Mouse (Mus musculus) limb, embryonic 11.5 days (tissue): ENCODE data around the gene Ruvbl1. TPM values are rescaled to one million over a fixed set of nuclear protein-coding genes. Genes with fewer than 3 reads are reported as not detected.

ENCODE experiments used
- ATAC-seq: fragments of 200-750 bp; cut with Nextera tagmentation; 2 replicates; pipeline ENCODE4 v1.8.0; 2017; ENCODE audit warnings: low read depth; ENCODE audit not compliant: insufficient number of reproducible peaks, low FRiP score, low TSS enrichment
- DNase-seq: peaks from one replicate; pipeline ENCODE4 v3.0.0-alpha.2; 2015; ENCODE audit warnings: low spot score
- H3K27ac ChIP-seq: fragments of 300-500 bp; sonication (generic); replicated peaks from 2 replicates; pipeline ENCODE4 v1.5.1; 2014; ENCODE audit warnings: low read depth, mild to moderate bottlenecking, low read length
- H3K27me3 ChIP-seq: fragments of 300-500 bp; sonication (generic); 2 replicates; pipeline ENCODE4 v1.6.1; 2014; ENCODE audit warnings: mild to moderate bottlenecking, low read length, mixed read lengths; ENCODE audit not compliant: control insufficient read depth, insufficient read depth
- H3K36me3 ChIP-seq: fragments of 300-500 bp; sonication (generic); 2 replicates; pipeline ENCODE4 v1.6.1; 2014; ENCODE audit warnings: mild to moderate bottlenecking, low read length, moderate library complexity, mixed read lengths; ENCODE audit not compliant: control insufficient read depth, insufficient read depth
- H3K4me1 ChIP-seq: fragments of 300-500 bp; sonication (generic); 2 replicates; pipeline ENCODE4 v1.6.1; 2014; ENCODE audit warnings: low read length, mixed read lengths; ENCODE audit not compliant: control insufficient read depth, insufficient read depth
- H3K4me2 ChIP-seq: fragments of 300-500 bp; sonication (generic); 2 replicates; pipeline ENCODE4 v1.6.1; 2014; ENCODE audit warnings: low read depth, mild to moderate bottlenecking, moderate library complexity; ENCODE audit not compliant: severe bottlenecking
- H3K4me3 ChIP-seq: fragments of 300-500 bp; sonication (generic); 2 replicates; pipeline ENCODE4 v1.5.1; 2014; ENCODE audit warnings: low read depth, low read length
- H3K9ac ChIP-seq: fragments of 300-500 bp; sonication (generic); 2 replicates; pipeline ENCODE4 v1.6.1; 2014; ENCODE audit warnings: mild to moderate bottlenecking, low read length
- H3K9me3 ChIP-seq: fragments of 300-500 bp; sonication (generic); 2 replicates; pipeline ENCODE4 v1.6.1; 2016; ENCODE audit warnings: low read length; ENCODE audit not compliant: control insufficient read depth
- WGBS: fragments of 180-500 bp; shearing (Covaris S2); extraction: QIAGEN DNeasy Blood & Tissue Kit; methylation state at CpG from one replicate; pipeline ENCODE4 v1.1.7; 2014; 5-methylcytosine and 5-hydroxymethylcytosine counted together
- polyA plus RNA-seq: library from polyadenylated mRNA; unstranded; fragments of >200 nt; fragmentation: Nextera tagmentation; extraction: Ambion mirVana; gene quantifications from 2 replicates; pipeline ENCODE4 v1.2.1, GENCODE M21; 2014

Ruvbl1 gene
- polyA plus RNA-seq, 1 experiment from 2014 or later, result 211 TPM

GRCm38 (mm10) chr6:88521821-88522220 is 56.6 kb downstream of the Ruvbl1 start:
- Histone ChIP-seq H3K9me3 (no peaks in the 10 kb centered on the region), H3K4me2 (no peak overlapping the region), H3K4me3 (no peak overlapping the region), H3K9ac (no peak overlapping the region), H3K27ac (no peak overlapping the region), H3K4me1 (peaks cover 10% of the 10 kb centered on the region), H3K27me3 (no peaks in the 10 kb centered on the region), H3K36me3 (peaks cover 3% of the 10 kb centered on the region; the same call in 1 of the 2 replicates)
- 85% methylated on average over 7 of the region's 7 CpGs for WGBS
- no peak for ATAC-seq
- DNase-seq, result no peak

- ATAC-seq, result no peak
- WGBS, result 72% methylated on average over 3 of the region's 3 CpGs
Measured at GRCm38 (mm10) chr6:88522606-88523005, 57.4 kb downstream of the Ruvbl1 start.

GRCm38 (mm10) chr6:88523043-88523442 is 57.8 kb downstream of the Ruvbl1 start:
- Histone ChIP-seq H3K9ac (no peak overlapping the region), H3K9me3 (no peaks in the 10 kb centered on the region), H3K4me3 (no peak overlapping the region), H3K36me3 (no peaks in the 10 kb centered on the region), H3K27me3 (no peaks in the 10 kb centered on the region), H3K27ac (no peak overlapping the region), H3K4me2 (no peak overlapping the region), H3K4me1 (peaks cover 5% of the 10 kb centered on the region; the same call in 1 of the 2 replicates)
- ATAC-seq (no peak), DNase-seq (no peak)
- WGBS, result 76% methylated on average over 3 of the region's 3 CpGs

More at GRCm38 (mm10) chr6:88522606-88523005, 57.4 kb downstream of the Ruvbl1 start:
- no peaks in the 10 kb centered on the region for H3K9me3 ChIP-seq
- no peak overlapping the region for H3K4me3 ChIP-seq
- no peaks in the 10 kb centered on the region for H3K36me3 ChIP-seq
- H3K27me3 ChIP-seq, result no peaks in the 10 kb centered on the region
- no peak overlapping the region for H3K27ac ChIP-seq
- peaks cover 5% of the 10 kb centered on the region; the same call in 1 of the 2 replicates for H3K4me1 ChIP-seq
- no peak for DNase-seq
- no peak overlapping the region for H3K9ac ChIP-seq
- no peak overlapping the region for H3K4me2 ChIP-seq

GRCm38 (mm10) chr6:88523451-88523850 is 58.2 kb downstream of the Ruvbl1 start:
- Histone ChIP-seq H3K36me3 (no peaks in the 10 kb centered on the region), H3K9me3 (no peaks in the 10 kb centered on the region), H3K27ac (no peak overlapping the region), H3K9ac (no peak overlapping the region), H3K4me3 (no peak overlapping the region), H3K27me3 (no peaks in the 10 kb centered on the region), H3K4me2 (no peak overlapping the region), H3K4me1 (peaks cover 5% of the 10 kb centered on the region; the same call in 1 of the 2 replicates)
- no peak for ATAC-seq
- 95% methylated on average over 3 of the region's 3 CpGs for WGBS
- no peak for DNase-seq

GRCm38 (mm10) chr6:88524056-88524455 is 58.8 kb downstream of the Ruvbl1 start:
- ATAC-seq, result no peak
- WGBS, result 80% methylated on average over 4 of the region's 4 CpGs

GRCm38 (mm10) chr6:88530306-88530705 is 65.1 kb downstream of the Ruvbl1 start:
- DNase-seq (no peak), ATAC-seq (no peak)
- H3K4me3 ChIP-seq, result no peak overlapping the region
- H3K4me2 ChIP-seq, result no peak overlapping the region
- H3K9ac ChIP-seq, result no peak overlapping the region
- no peaks in the 10 kb centered on the region for H3K27me3 ChIP-seq
- H3K9me3 ChIP-seq, result no peaks in the 10 kb centered on the region
- H3K36me3 ChIP-seq, result no peaks in the 10 kb centered on the region
- no peak overlapping the region for H3K27ac ChIP-seq
- no peaks in the 10 kb centered on the region for H3K4me1 ChIP-seq

More at GRCm38 (mm10) chr6:88524056-88524455, 58.8 kb downstream of the Ruvbl1 start:
- Histone ChIP-seq H3K27me3 (no peaks in the 10 kb centered on the region), H3K27ac (no peak overlapping the region), H3K9me3 (no peaks in the 10 kb centered on the region), H3K9ac (no peak overlapping the region), H3K36me3 (no peaks in the 10 kb centered on the region), H3K4me3 (no peak overlapping the region), H3K4me2 (no peak overlapping the region), H3K4me1 (peaks cover 5% of the 10 kb centered on the region; the same call in 1 of the 2 replicates)
- no peak for DNase-seq

GRCm38 (mm10) chr6:88540093-88540755 is 75.0 kb downstream of the Ruvbl1 start:
- WGBS, result 69% methylated on average over 2 of the region's 2 CpGs
- H3K36me3 ChIP-seq, result no peaks in the 10 kb centered on the region
- H3K27ac ChIP-seq, result no peak overlapping the region
- ATAC-seq (no peak), DNase-seq (no peak)
- H3K9me3 ChIP-seq, result no peaks in the 10 kb centered on the region
- H3K4me2 ChIP-seq, result no peak overlapping the region
- no peak overlapping the region for H3K9ac ChIP-seq
- H3K4me1 ChIP-seq, result no peaks in the 10 kb centered on the region
- no peak overlapping the region for H3K4me3 ChIP-seq
- no peaks in the 10 kb centered on the region; the same call in 1 of the 2 replicates for H3K27me3 ChIP-seq

GRCm38 (mm10) chr6:88544241-88544640 is 79.0 kb downstream of the Ruvbl1 start:
- WGBS, result 81% methylated on average over 3 of the region's 3 CpGs

More at GRCm38 (mm10) chr6:88544241-88544640, 79.0 kb downstream of the Ruvbl1 start:
- ATAC-seq (no peak), DNase-seq (no peak)
- Histone ChIP-seq H3K9ac (no peak overlapping the region), H3K4me3 (no peak overlapping the region), H3K27me3 (peaks cover 6% of the 10 kb centered on the region; the same call in 1 of the 2 replicates), H3K9me3 (no peaks in the 10 kb centered on the region), H3K4me2 (no peak overlapping the region), H3K4me1 (no peaks in the 10 kb centered on the region), H3K27ac (no peak overlapping the region), H3K36me3 (no peaks in the 10 kb centered on the region)
